Mouse (Mus musculus) lung, postnatal 0 days (tissue): ENCODE results near the gene Actn1.

Source experiments
- CTCF ChIP-seq: IDR thresholded peaks from 2 replicates; pipeline ENCODE4 v1.5.1; 2016; ENCODE audit warnings: antibody characterized with exemption, mild to moderate bottlenecking
- EP300 ChIP-seq: IDR thresholded peaks from 2 replicates; pipeline ENCODE4 v1.6.1; 2016; ENCODE audit warnings: antibody characterized with exemption, mild to moderate bottlenecking, control low read depth

DNA sequence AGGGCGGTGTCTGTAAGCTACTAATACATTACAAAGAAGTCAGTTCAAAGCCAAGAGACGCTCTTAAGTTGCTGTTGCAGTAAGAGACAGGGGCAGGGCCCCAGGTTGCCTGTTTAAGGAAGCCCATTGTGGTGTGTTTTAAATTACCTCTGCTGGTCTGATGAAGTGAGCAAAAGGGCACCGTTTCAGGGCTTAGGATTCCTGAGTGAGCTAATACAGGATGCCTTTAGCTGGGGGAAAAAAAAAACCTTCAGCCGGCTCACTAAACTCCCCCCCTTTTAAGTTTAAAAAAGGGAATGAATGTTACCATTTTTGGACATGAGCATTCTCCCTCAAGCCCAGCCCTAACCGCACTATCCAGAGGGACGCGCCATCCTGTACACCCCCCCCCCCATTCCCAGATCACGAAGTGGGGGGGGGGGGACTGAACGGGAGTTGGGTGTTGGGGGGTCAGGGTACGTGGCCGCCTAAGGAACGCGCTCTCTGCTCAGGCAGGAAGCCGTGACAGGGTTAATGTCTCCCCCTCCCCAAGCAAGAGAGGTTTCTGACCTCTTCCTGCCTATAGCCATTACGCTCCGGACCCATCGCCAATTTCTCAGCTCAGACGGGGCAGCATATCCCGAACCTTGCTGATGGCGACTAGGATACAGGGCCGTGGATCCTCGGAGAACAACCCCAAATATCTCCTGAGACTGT lies 1.5 kb downstream of the Actn1 start:
- no peak for TF ChIP-seq CTCF
- TF ChIP-seq EP300: no peak
